Mouse (Mus musculus) midbrain, embryonic 11.5 days (tissue): ENCODE measurements around the gene Pdlim7. TPM values are rescaled to one million over a fixed set of nuclear protein-coding genes. Genes with fewer than 3 reads are reported as not detected.

Source experiments
- ATAC-seq: fragments of 200-750 bp; cut with Nextera tagmentation; 2 replicates; pipeline ENCODE4 v1.8.0; 2017; ENCODE audit warnings: moderate TSS enrichment, moderate library complexity; ENCODE audit not compliant: low FRiP score
- DNase-seq: peaks from one replicate; pipeline ENCODE4 v3.0.0; 2015; ENCODE audit warnings: low spot score; ENCODE audit errors: missing footprints
- H3K27ac ChIP-seq: fragments of 300-500 bp; sonication (generic); 2 replicates; pipeline ENCODE4 v1.5.1; 2014; ENCODE audit warnings: low read depth, low read length
- H3K27me3 ChIP-seq: fragments of 300-500 bp; sonication (generic); 2 replicates; pipeline ENCODE4 v1.6.1; 2014; ENCODE audit warnings: mild to moderate bottlenecking, low read length, moderate library complexity, mixed read lengths; ENCODE audit not compliant: control insufficient read depth, insufficient read depth
- H3K36me3 ChIP-seq: fragments of 300-500 bp; sonication (generic); 2 replicates; pipeline ENCODE4 v1.6.1; 2014; ENCODE audit warnings: mild to moderate bottlenecking, low read length, moderate library complexity, mixed read lengths; ENCODE audit not compliant: control insufficient read depth, insufficient read depth
- H3K4me1 ChIP-seq: fragments of 300-500 bp; sonication (generic); 2 replicates; pipeline ENCODE4 v1.6.1; 2014; ENCODE audit warnings: low read length; ENCODE audit not compliant: control insufficient read depth, insufficient read depth
- H3K4me2 ChIP-seq: fragments of 300-500 bp; sonication (generic); 2 replicates; pipeline ENCODE4 v1.6.1; 2014; ENCODE audit warnings: mild to moderate bottlenecking, moderate library complexity
- H3K4me3 ChIP-seq: fragments of 300-500 bp; sonication (generic); 2 replicates; pipeline ENCODE4 v1.5.1; 2014; ENCODE audit warnings: low read depth, low read length
- H3K9ac ChIP-seq: fragments of 300-500 bp; sonication (generic); 2 replicates; pipeline ENCODE4 v1.6.1; 2014; ENCODE audit warnings: low read length
- H3K9me3 ChIP-seq: fragments of 300-500 bp; sonication (generic); 2 replicates; pipeline ENCODE4 v1.6.1; 2016; ENCODE audit warnings: low read length; ENCODE audit not compliant: control insufficient read depth
- WGBS: fragments of 180-500 bp; shearing (Covaris S2); extraction: QIAGEN DNeasy Blood & Tissue Kit; methylation state at CpG from one replicate; pipeline ENCODE4 v1.1.7; 2014; 5-methylcytosine and 5-hydroxymethylcytosine counted together
- polyA plus RNA-seq: library from polyadenylated mRNA; unstranded; fragments of >200 nt; fragmentation: Nextera tagmentation; extraction: Ambion mirVana; gene quantifications from 2 replicates; pipeline ENCODE4 v1.2.1, GENCODE M21; 2014

Pdlim7 gene
- polyA plus RNA-seq, 1 experiment from 2014 or later, result 140 TPM

DNA sequence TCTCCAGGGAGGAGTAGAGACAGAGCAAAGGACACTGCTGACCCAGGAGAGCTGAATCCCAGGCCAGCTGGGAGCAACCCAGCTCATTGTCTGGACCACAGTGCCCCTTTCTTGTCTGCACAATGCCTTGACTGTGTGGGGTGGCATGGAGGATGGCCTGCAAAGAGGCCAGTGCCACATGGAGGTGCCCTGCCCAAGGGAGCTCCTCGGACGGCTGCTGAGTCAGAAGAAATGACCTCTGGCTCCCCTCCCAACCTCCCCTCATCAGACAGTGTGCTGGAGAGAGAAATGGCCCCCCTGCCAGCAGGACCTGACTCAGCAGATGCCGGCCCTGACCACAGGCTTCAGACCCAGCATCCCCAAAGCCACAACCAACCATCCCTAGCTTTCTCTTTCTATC, 48.3 kb downstream of the Pdlim7 start:
- peak overlapping the region; percentile 97 for H3K27ac ChIP-seq
- 0% methylated on average over 3 of the region's 3 CpGs for WGBS
- ATAC-seq (peak; percentile 47), DNase-seq (no peak)
- H3K36me3 ChIP-seq, result peaks cover 3% of the 10 kb centered on the region; the same call in 1 of the 2 replicates
- peak overlapping the region; percentile 53 for H3K4me3 ChIP-seq
- peak overlapping the region; percentile 87 for H3K9ac ChIP-seq
- no peaks in the 10 kb centered on the region for H3K9me3 ChIP-seq
- H3K27me3 ChIP-seq, result no peaks in the 10 kb centered on the region
- H3K4me1 ChIP-seq, result peaks cover 36% of the 10 kb centered on the region
- peak overlapping the region; percentile 54 for H3K4me2 ChIP-seq

DNA sequence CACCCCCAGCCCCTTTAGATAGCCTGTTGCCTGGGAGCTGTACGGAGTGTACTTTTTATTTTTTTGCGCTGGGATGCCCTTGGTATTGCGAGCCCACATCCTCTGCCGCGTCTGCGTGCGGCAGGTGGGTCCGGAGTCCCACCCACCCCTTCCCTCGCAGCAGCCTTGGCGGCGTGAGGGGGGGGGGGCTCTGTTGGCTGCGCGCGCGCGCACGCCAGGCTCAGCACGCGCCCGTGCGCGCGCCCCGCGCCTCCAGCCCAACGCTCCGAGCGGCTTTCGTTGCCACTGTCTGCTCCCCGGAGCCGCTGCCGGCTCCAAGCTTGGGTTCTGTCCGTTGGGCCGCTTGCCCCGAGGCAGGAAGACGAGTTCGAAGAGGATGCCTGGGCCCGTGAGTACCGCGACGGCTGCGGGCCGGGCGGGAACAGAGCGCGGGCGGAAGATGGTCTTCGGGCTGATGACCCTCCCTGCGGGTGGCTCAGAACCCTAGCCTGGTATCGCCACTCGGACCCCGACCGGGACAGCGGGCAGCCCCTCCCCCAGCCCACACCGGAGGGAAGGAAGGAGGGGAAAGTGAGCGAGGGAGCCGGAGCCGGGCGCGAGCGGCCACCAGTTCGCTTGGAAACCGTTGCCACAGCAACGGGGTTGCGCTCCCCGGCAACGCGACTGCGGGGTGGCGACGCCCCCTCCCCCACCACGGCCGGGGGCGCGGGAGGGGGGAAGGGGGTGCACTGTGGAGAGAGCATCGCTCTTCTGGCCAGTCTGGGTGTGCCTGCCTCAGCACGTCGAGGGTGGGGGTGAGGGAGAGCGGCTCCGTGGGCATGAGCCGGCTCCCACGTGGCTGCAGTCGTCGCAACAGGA, 49.2 kb downstream of the Pdlim7 start, which contains the start of gene Prr7:
Prr7 (plus strand) TSS at position 241 of the 858 bp plus-strand sequence.
- H3K9me3 ChIP-seq, result no peaks in the 10 kb centered on the region
- ATAC-seq (peak; percentile 87), DNase-seq (peak; percentile 99)
- peak within 1 kb of the TSS; percentile 97 for H3K27ac ChIP-seq
- H3K4me1 ChIP-seq, result peaks cover 32% of the 10 kb centered on the region
- H3K27me3 ChIP-seq, result no peaks in the 10 kb centered on the region
- peak within 1 kb of the TSS; percentile 54 for H3K4me2 ChIP-seq
- peaks cover 7% of the 10 kb centered on the region; the same call in 1 of the 2 replicates for H3K36me3 ChIP-seq
- H3K4me3 ChIP-seq, result peak within 1 kb of the TSS; percentile 53
- peak within 1 kb of the TSS; percentile 87 for H3K9ac ChIP-seq
- under 1% methylated on average over 70 of the region's 84 CpGs for WGBS

DNA sequence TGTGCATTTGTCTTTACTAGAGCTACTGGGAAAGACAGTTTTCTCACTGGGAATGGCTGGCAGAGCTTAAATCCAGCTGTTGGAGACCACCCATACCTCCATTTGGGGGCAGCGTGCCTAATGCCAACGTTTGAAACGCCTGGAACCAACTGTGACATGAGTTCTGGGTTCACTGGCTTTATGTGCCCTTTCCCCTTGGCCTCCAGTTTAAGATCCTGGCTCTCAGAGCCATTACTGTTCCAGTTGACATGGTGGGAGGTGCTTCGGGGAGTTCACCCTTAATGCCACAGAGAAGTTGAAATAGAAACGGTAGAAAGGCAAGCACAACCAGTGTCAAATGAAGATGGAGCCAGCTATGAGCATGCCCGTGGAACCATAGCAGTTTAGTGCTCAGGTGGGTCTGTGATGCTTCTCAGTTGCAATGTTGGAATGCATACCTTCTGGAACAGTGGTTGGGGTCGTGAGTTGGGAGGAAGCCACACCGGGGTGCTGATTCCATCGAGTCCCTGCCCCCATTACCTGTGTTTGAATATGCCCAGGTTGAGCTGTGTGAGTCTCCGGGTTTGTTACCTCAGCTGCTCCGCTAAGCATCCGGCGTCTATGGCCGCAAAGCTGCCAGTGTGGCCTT, 50.0 kb downstream of the Pdlim7 start:
- DNase-seq, result peak; percentile 86
- Histone ChIP-seq H3K4me1 (peaks cover 26% of the 10 kb centered on the region), H3K9ac (peak overlapping the region; percentile 87), H3K27me3 (no peaks in the 10 kb centered on the region), H3K4me2 (peak overlapping the region; percentile 54), H3K9me3 (no peaks in the 10 kb centered on the region), H3K4me3 (peak overlapping the region; percentile 53), H3K36me3 (peaks cover 13% of the 10 kb centered on the region; the same call in 1 of the 2 replicates), H3K27ac (peak overlapping the region; percentile 97)
- ATAC-seq, result no peak; the same call in 1 of the 2 replicates
- 7% methylated on average over 14 of the region's 14 CpGs for WGBS

DNA sequence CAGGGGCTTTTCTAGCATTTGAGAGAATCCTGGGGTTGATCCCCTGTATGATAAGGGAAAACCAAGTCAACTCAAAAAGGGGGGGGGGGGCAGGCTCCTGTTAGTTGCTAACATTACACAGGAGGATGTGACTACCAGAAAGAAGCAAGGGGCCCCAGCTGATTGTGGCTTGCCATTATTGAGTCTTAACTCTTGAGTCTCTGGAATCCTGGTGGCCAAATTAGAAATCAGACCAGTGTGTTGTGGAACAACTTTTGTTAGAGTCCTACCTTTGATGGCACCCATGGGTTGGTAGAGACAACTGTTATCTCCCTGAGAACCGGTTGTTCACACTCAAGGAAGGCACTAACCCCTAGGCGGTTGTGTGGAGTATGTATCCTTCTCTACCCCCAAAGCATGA, 50.5 kb downstream of the Pdlim7 start:
- Histone ChIP-seq H3K27me3 (no peaks in the 10 kb centered on the region), H3K9me3 (no peaks in the 10 kb centered on the region), H3K4me2 (no peak overlapping the region; the same call in 1 of the 2 replicates), H3K4me3 (no peak overlapping the region), H3K36me3 (peaks cover 14% of the 10 kb centered on the region; the same call in 1 of the 2 replicates), H3K4me1 (peaks cover 26% of the 10 kb centered on the region), H3K9ac (no peak overlapping the region), H3K27ac (no peak overlapping the region)
- ATAC-seq, result no peak
- WGBS, result 45% methylated on average over 2 of the region's 2 CpGs
- DNase-seq, result peak; percentile 86

DNA sequence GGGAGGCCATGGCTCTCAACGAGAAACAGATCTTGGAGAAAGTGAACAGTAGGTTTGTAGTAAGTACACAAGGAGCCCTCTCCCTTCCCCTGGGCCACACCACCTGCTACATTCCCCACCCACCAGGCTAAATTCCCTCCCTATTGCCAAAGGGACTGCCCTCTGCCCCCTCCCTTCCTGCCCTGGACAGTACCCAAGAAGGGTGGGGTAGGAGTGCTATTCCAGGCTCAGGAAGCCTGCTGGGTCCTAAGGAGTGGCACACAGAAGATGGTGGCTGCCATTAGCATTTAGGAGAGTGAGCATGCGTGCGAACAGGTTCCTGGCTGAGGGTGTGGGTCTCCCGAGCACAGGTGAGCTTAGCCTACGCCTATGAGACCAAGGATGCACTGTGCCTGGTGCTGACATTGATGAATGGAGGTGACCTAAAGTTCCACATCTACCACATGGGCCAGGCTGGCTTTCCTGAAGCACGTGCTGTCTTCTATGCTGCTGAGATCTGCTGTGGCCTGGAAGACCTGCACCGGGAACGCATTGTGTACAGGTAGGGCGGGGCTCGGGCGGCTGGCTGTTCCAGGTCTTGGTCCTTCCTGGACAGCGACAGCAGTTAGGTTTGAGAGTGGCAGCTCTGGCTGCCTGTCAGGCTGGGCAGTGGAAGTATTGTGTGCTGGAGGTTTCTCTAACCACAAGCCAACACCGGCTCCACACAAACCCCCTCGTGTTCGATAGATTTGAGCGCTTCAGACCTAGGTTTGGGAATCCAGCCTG, 61.5 kb downstream of the Pdlim7 start:
- no peak overlapping the region for H3K9ac ChIP-seq
- 97% methylated on average over 16 of the region's 16 CpGs for WGBS
- peaks cover 32% of the 10 kb centered on the region for H3K36me3 ChIP-seq
- ATAC-seq (no peak), DNase-seq (peak; percentile 65)
- no peak overlapping the region for H3K27ac ChIP-seq
- no peaks in the 10 kb centered on the region for H3K27me3 ChIP-seq
- peaks cover 2% of the 10 kb centered on the region; the same call in 1 of the 2 replicates for H3K4me1 ChIP-seq
- no peaks in the 10 kb centered on the region for H3K9me3 ChIP-seq
- H3K4me2 ChIP-seq, result no peak overlapping the region
- H3K4me3 ChIP-seq, result no peak overlapping the region

DNA sequence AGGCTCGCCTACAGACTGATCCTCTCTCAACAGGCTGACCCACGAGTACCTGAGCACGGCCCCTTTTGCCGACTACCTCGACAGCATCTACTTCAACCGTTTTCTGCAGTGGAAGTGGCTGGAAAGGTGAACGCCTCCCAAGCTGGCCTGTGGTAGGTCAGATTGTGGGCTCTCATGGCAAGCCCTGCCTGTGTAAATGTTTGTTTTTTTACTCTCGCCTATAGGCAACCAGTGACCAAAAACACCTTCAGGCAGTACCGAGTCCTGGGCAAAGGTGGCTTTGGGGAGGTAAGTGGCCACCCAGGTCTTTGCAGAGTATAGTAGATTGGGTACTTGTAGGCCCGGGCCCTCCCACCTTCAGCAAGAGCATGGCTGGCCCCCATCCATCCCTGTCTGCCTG, 62.2 kb downstream of the Pdlim7 start:
- Histone ChIP-seq H3K9ac (no peak overlapping the region), H3K27ac (no peak overlapping the region), H3K9me3 (no peaks in the 10 kb centered on the region), H3K27me3 (no peaks in the 10 kb centered on the region), H3K4me1 (peaks cover 9% of the 10 kb centered on the region), H3K4me3 (no peak overlapping the region), H3K36me3 (peaks cover 32% of the 10 kb centered on the region), H3K4me2 (no peak overlapping the region)
- peak; percentile 2 for DNase-seq
- WGBS, result 85% methylated on average over 10 of the region's 10 CpGs
- no peak for ATAC-seq

DNA sequence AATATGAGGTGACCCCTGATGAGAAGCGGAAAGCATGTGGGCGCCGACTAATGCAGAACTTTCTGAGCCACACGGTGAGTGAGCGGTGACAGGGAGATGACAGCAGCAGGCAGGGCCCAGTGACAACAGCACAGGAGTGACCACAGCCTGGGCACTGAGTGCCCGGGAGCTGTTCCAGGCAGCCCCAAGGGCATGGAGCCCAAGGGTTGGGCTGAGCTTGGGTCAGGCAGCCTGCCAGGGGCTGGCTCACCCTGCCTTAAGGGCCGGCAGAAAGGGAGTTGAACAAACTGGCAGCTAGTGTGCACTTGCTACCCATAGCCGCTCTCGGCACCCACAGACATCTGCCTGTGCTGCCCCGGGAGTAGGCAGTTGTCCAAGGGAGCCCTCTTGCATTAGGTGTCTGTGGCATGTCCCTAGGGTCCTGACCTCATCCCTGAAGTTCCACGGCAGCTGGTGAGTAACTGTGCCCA, 62.9 kb downstream of the Pdlim7 start:
- Histone ChIP-seq H3K9me3 (no peaks in the 10 kb centered on the region), H3K27me3 (no peaks in the 10 kb centered on the region), H3K27ac (no peak overlapping the region), H3K4me3 (no peak overlapping the region), H3K4me1 (peaks cover 14% of the 10 kb centered on the region), H3K9ac (no peak overlapping the region), H3K36me3 (peaks cover 32% of the 10 kb centered on the region), H3K4me2 (no peak overlapping the region)
- WGBS, result 95% methylated on average over 11 of the region's 11 CpGs
- peak; percentile 12 for DNase-seq
- ATAC-seq, result no peak

DNA sequence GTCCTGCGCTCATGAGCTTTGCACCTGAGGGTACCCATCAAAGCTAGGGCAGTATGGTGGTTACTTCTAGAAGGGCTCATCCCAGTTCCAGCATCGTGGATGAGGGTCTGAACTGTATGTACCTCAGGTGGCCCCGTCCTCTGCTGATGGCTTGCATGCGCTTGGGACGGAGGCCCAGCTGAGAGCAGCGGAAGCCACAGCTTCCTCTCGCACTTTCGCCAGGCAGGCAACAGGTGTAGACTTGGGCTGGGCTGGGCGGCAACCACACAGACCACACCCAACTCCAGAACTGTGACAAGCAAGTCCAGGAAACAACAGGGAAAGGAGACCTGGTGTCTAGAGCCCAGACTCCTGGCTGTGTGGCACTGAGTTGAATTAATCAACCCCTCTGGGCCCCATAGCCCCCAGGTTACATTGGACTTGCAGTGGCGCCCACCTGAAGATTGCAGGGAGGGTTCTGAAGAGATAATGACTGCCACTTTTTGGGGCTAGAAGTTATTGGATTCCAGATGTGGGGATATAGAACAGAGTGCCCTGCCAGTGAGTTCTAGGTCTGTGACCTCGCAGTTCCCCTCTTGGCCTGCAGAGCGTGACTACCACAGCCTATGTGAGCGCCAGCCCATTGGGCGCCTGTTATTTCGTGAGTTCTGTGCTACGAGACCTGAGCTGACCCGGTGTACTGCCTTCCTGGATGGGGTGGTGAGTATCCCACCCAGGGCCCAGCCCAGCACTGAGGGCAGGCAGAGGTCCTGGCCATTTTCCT, 63.6 kb downstream of the Pdlim7 start:
- WGBS, result 92% methylated on average over 17 of the region's 17 CpGs
- Histone ChIP-seq H3K36me3 (peaks cover 32% of the 10 kb centered on the region), H3K4me2 (no peak overlapping the region)

More for the DNA sequence above, 63.6 kb downstream of the Pdlim7 start:
- peak; percentile 45 for DNase-seq
- Histone ChIP-seq H3K4me1 (peaks cover 14% of the 10 kb centered on the region), H3K27me3 (no peaks in the 10 kb centered on the region), H3K27ac (no peak overlapping the region), H3K9me3 (no peaks in the 10 kb centered on the region), H3K4me3 (no peak overlapping the region), H3K9ac (no peak overlapping the region)
- ATAC-seq, result no peak
